Mouse (Mus musculus): ENCODE measurements around the gene Serp2.

GRCm38 (mm10) chr14:76489128-76489527, 67.6 kb downstream of the Serp2 start:
- TF ChIP-seq CHD2 (IDR thresholded peaks at IDR 0.05; ENCODE audit: low read depth, low read length) (no peak), ZNF384 (IDR thresholded peaks at IDR 0.05; ENCODE audit: low read depth, low read length) (no peak), HCFC1 (IDR thresholded peaks at IDR 0.05; ENCODE audit: borderline replicate concordance, insufficient read depth, low read length) (no peak), MAFK (IDR thresholded peaks at IDR 0.05; ENCODE audit: insufficient read depth, low read depth, low read length) (no peak), ZC3H11A (IDR thresholded peaks at IDR 0.05; ENCODE audit: borderline replicate concordance, low read depth, low read length) (no peak)

Measured in ES-E14 (cell line).